Mouse (Mus musculus) liver, adult 2 months (tissue): ENCODE results near the gene Gm49378.

Experiments
- CTCF ChIP-seq: fragments of 200-500 bp; IDR thresholded peaks from 2 replicates; pipeline ENCODE4 v1.5.1; 2011; ENCODE audit warnings: low read depth, low read length, control low read depth
- POLR2A ChIP-seq: fragments of 200-500 bp; IDR thresholded peaks from 2 replicates; pipeline ENCODE4 v1.6.1; 2011; ENCODE audit warnings: low read length, control low read depth; ENCODE audit not compliant: insufficient read depth; ENCODE audit errors: extremely low read depth

DNA sequence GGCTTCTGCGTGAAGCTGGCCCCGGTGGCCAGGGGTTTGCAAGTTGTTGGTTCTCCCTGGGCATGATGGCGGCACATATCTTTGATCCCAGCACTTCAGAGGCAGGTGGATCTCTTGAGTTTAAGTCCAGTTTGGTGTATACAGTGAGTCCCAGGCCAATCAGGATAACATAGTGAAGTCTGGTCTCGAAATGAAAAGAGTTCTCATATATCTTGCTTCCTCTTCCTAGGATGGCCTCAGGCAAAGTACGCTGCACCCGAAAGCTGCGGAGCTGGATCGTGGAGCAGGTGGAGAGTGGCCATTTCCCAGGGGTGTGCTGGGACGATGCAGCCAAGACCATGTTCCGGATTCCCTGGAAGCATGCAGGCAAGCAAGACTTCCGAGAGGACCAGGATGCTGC is 32.9 kb downstream of the Gm49378 start:
- TF ChIP-seq CTCF, result no peak
- no peak for TF ChIP-seq POLR2A
